In genomic region chr2:154549886-154550189, GRCm38 (mm10) we compare ENCODE assay signal across 8 mouse cellular contexts. TPM values are rescaled to one million over a fixed set of nuclear protein-coding genes. Genes with fewer than 3 reads are reported as not detected.
DNase-seq lines count a peak whose midpoint lies in the region; ATAC-seq lines count a peak whose summit lies in the region.

No protein-coding gene starts in this region.

- peak overlapping the region; percentile 92 for H3K4me2 ChIP-seq in kidney, embryonic 14.5 days (replicated peaks; ENCODE audit: low read depth, low read length)
- peak overlapping the region; percentile 88 for H3K4me2 ChIP-seq in hindbrain, embryonic 16.5 days (ENCODE audit: low read length)
- peak overlapping the region; percentile 85 for H3K4me2 ChIP-seq in midbrain, embryonic 14.5 days (ENCODE audit: low read length)

- peaks cover 32% of the 10 kb centered on the region for H3K27me3 ChIP-seq in kidney, embryonic 14.5 days (ENCODE audit: control insufficient read depth, insufficient read depth, low read length)
- peaks cover 53% of the 10 kb centered on the region for H3K27me3 ChIP-seq in embryonic facial prominence, embryonic 10.5 days (replicated peaks; ENCODE audit: low read depth, poor library complexity, severe bottlenecking)
- no peaks in the 10 kb centered on the region; the same call in 1 of the 2 replicates for H3K27me3 ChIP-seq in hindbrain, embryonic 16.5 days (replicated peaks; ENCODE audit: control insufficient read depth, insufficient read depth, low read length)
- peaks cover 7% of the 10 kb centered on the region; the same call in 1 of the 2 replicates for H3K27me3 ChIP-seq in midbrain, embryonic 14.5 days (ENCODE audit: control insufficient read depth, insufficient read depth, low read length)

- 16% methylated on average over 20 of the region's 20 CpGs for WGBS in kidney, embryonic 14.5 days
- 15% methylated on average over 20 of the region's 20 CpGs for WGBS in embryonic facial prominence, embryonic 10.5 days
- WGBS in hindbrain, embryonic 16.5 days: 17% methylated on average over 13 of the region's 20 CpGs
- WGBS in midbrain, embryonic 14.5 days: 13% methylated on average over 20 of the region's 20 CpGs

- H3K4me1 ChIP-seq in kidney, embryonic 14.5 days (ENCODE audit: control insufficient read depth, insufficient read depth, low read length): peaks cover 10% of the 10 kb centered on the region
- H3K4me1 ChIP-seq in embryonic facial prominence, embryonic 10.5 days: peaks cover 29% of the 10 kb centered on the region
- H3K4me1 ChIP-seq in hindbrain, embryonic 16.5 days (ENCODE audit: control insufficient read depth, insufficient read depth, low read depth, low read length): peaks cover 22% of the 10 kb centered on the region
- peaks cover 18% of the 10 kb centered on the region for H3K4me1 ChIP-seq in midbrain, embryonic 14.5 days (ENCODE audit: control insufficient read depth, insufficient read depth, low read length)

- ATAC-seq in kidney, embryonic 14.5 days (ENCODE audit: low FRiP score, low TSS enrichment): no peak
- no peak for ATAC-seq in hindbrain, embryonic 16.5 days
- no peak for ATAC-seq in midbrain, embryonic 14.5 days (ENCODE audit: low FRiP score, low TSS enrichment)

- no peak overlapping the region for H3K27ac ChIP-seq in kidney, embryonic 14.5 days (ENCODE audit: low read depth, low read length)
- peak overlapping the region; percentile 83; the same call in 1 of the 2 replicates for H3K27ac ChIP-seq in embryonic facial prominence, embryonic 10.5 days (replicated peaks)
- H3K27ac ChIP-seq in hindbrain, embryonic 16.5 days (ENCODE audit: low read depth, low read length): no peak overlapping the region
- H3K27ac ChIP-seq in midbrain, embryonic 14.5 days (replicated peaks; ENCODE audit: low read depth, low read length): no peak overlapping the region

- H3K36me3 ChIP-seq in kidney, embryonic 14.5 days (ENCODE audit: control insufficient read depth, insufficient read depth, low read length): no peaks in the 10 kb centered on the region
- no peaks in the 10 kb centered on the region for H3K36me3 ChIP-seq in embryonic facial prominence, embryonic 10.5 days (replicated peaks)
- H3K36me3 ChIP-seq in hindbrain, embryonic 16.5 days (ENCODE audit: control insufficient read depth, insufficient read depth, low read length): 0 out of 2 replicates have a peak, but pooled peaks cover 2% of the 10 kb centered on the region
- H3K36me3 ChIP-seq in midbrain, embryonic 14.5 days (ENCODE audit: control insufficient read depth, insufficient read depth, low read length): 0 out of 2 replicates have a peak, but pooled peaks cover 4% of the 10 kb centered on the region

- H3K9ac ChIP-seq in kidney, embryonic 14.5 days (ENCODE audit: low read depth, low read length): no peak overlapping the region
- peak overlapping the region; percentile 75 for H3K9ac ChIP-seq in hindbrain, embryonic 16.5 days (ENCODE audit: low read depth, low read length)
- H3K9ac ChIP-seq in midbrain, embryonic 14.5 days (replicated peaks; ENCODE audit: low read length): peak overlapping the region; percentile 44; the same call in 1 of the 2 replicates

- peak overlapping the region; percentile 42 for H3K4me3 ChIP-seq in kidney, embryonic 14.5 days (ENCODE audit: low read length)
- H3K4me3 ChIP-seq in embryonic facial prominence, embryonic 10.5 days: peak overlapping the region; percentile 64
- peak overlapping the region; percentile 50 for H3K4me3 ChIP-seq in hindbrain, embryonic 16.5 days (ENCODE audit: low read length)
- peak overlapping the region; percentile 41 for H3K4me3 ChIP-seq in midbrain, embryonic 14.5 days (replicated peaks; ENCODE audit: low read depth, low read length)

- H3K9me3 ChIP-seq in kidney, embryonic 14.5 days (ENCODE audit: control insufficient read depth, low read length): no peaks in the 10 kb centered on the region
- H3K9me3 ChIP-seq in embryonic facial prominence, embryonic 10.5 days: no peaks in the 10 kb centered on the region
- H3K9me3 ChIP-seq in hindbrain, embryonic 16.5 days (ENCODE audit: control insufficient read depth, low read length): no peaks in the 10 kb centered on the region
- H3K9me3 ChIP-seq in midbrain, embryonic 14.5 days (ENCODE audit: control insufficient read depth, low read length): no peaks in the 10 kb centered on the region

- no peak for DNase-seq in kidney, adult 8-10 months
- no peak for DNase-seq in embryonic facial prominence, embryonic 10.5 days (ENCODE audit: low spot score)
- no peak for DNase-seq in midbrain, embryonic 14.5 days
- no peak for DNase-seq in adrenal gland, postnatal 14 days
- no peak for DNase-seq in adrenal gland, adult (ENCODE audit: inconsistent age in 2 of 2, low spot score in 1 of 2)
- DNase-seq in cerebellum, postnatal 4 days (ENCODE audit: low spot score in 2 of 2): no peak

RNA-seq across cellular contexts. Expression of gene Actl10, which starts 1.7 kb away (rescaled TPM):
- polyA plus RNA-seq in kidney, embryonic 14.5 days (2014; fragmentation: Nextera tagmentation; extraction: Ambion mirVana): not detected in 2 replicates
- 0.19 and 0.33 TPM in 2 replicates for polyA plus RNA-seq in embryonic facial prominence, embryonic 10.5 days (2016; fragmentation: Nextera tagmentation; extraction: Ambion mirVana)
- 0.47 and 0.50 TPM in 2 replicates for polyA plus RNA-seq in hindbrain, embryonic 16.5 days (2015; fragmentation: Nextera tagmentation; extraction: Ambion mirVana)
- polyA plus RNA-seq in midbrain, embryonic 14.5 days (2014; fragmentation: Nextera tagmentation; extraction: Ambion mirVana): 0.19 and 0.28 TPM in 2 replicates
- not detected in 2 replicates for total RNA-seq in adrenal gland, postnatal 14 days (2021)

RNA-seq across cellular contexts. Expression of gene 1700003F12Rik, which starts 3.0 kb away (rescaled TPM):
- polyA plus RNA-seq in kidney, embryonic 14.5 days (2014; fragmentation: Nextera tagmentation; extraction: Ambion mirVana): 0.54 and 0.89 TPM in 2 replicates
- 1.3 and 2.9 TPM in 2 replicates for polyA plus RNA-seq in embryonic facial prominence, embryonic 10.5 days (2016; fragmentation: Nextera tagmentation; extraction: Ambion mirVana)
- 2.4 and 2.5 TPM in 2 replicates for polyA plus RNA-seq in hindbrain, embryonic 16.5 days (2015; fragmentation: Nextera tagmentation; extraction: Ambion mirVana)
- 1.1 and 2.1 TPM in 2 replicates for polyA plus RNA-seq in midbrain, embryonic 14.5 days (2014; fragmentation: Nextera tagmentation; extraction: Ambion mirVana)
- 0.56 TPM in 1 of 2 replicates, not detected in the other for total RNA-seq in adrenal gland, postnatal 14 days (2021)

RNA-seq across cellular contexts. Expression of gene Necab3, which starts 8.9 kb away (rescaled TPM):
- polyA plus RNA-seq in kidney, embryonic 14.5 days (2014; fragmentation: Nextera tagmentation; extraction: Ambion mirVana): 2.4 and 2.5 TPM in 2 replicates
- polyA plus RNA-seq in embryonic facial prominence, embryonic 10.5 days (2016; fragmentation: Nextera tagmentation; extraction: Ambion mirVana): 3.2 and 3.6 TPM in 2 replicates
- 21.6 and 25.7 TPM in 2 replicates for polyA plus RNA-seq in hindbrain, embryonic 16.5 days (2015; fragmentation: Nextera tagmentation; extraction: Ambion mirVana)
- 15.1 and 16.0 TPM in 2 replicates for polyA plus RNA-seq in midbrain, embryonic 14.5 days (2014; fragmentation: Nextera tagmentation; extraction: Ambion mirVana)
- total RNA-seq in adrenal gland, postnatal 14 days (2021): 2.3 and 3.9 TPM in 2 replicates

RNA-seq across cellular contexts. Expression of gene E2f1, which starts 19.9 kb away (rescaled TPM):
- 10.0 and 11.3 TPM in 2 replicates for polyA plus RNA-seq in kidney, embryonic 14.5 days (2014; fragmentation: Nextera tagmentation; extraction: Ambion mirVana)
- polyA plus RNA-seq in embryonic facial prominence, embryonic 10.5 days (2016; fragmentation: Nextera tagmentation; extraction: Ambion mirVana): 25.2 and 26.0 TPM in 2 replicates
- polyA plus RNA-seq in hindbrain, embryonic 16.5 days (2015; fragmentation: Nextera tagmentation; extraction: Ambion mirVana): 5.0 and 8.0 TPM in 2 replicates
- polyA plus RNA-seq in midbrain, embryonic 14.5 days (2014; fragmentation: Nextera tagmentation; extraction: Ambion mirVana): 3.1 and 3.2 TPM in 2 replicates
- 12.1 and 12.2 TPM in 2 replicates for total RNA-seq in adrenal gland, postnatal 14 days (2021)

RNA-seq across cellular contexts. Expression of gene Pxmp4, which starts 53.7 kb away (rescaled TPM):
- 20.4 and 25.9 TPM in 2 replicates for polyA plus RNA-seq in kidney, embryonic 14.5 days (2014; fragmentation: Nextera tagmentation; extraction: Ambion mirVana)
- polyA plus RNA-seq in embryonic facial prominence, embryonic 10.5 days (2016; fragmentation: Nextera tagmentation; extraction: Ambion mirVana): 11.6 and 13.8 TPM in 2 replicates
- polyA plus RNA-seq in hindbrain, embryonic 16.5 days (2015; fragmentation: Nextera tagmentation; extraction: Ambion mirVana): 18.7 and 20.6 TPM in 2 replicates
- polyA plus RNA-seq in midbrain, embryonic 14.5 days (2014; fragmentation: Nextera tagmentation; extraction: Ambion mirVana): 14.2 and 15.0 TPM in 2 replicates
- 41.9 and 44.4 TPM in 2 replicates for total RNA-seq in adrenal gland, postnatal 14 days (2021)
